Mouse (Mus musculus) kidney, postnatal 0 days (tissue): ENCODE results near the gene Agfg2. TPM values are rescaled to one million over a fixed set of nuclear protein-coding genes. Genes with fewer than 3 reads are reported as not detected.
A peak's percentile ranks its signal among the peaks of the same experiment; 100 is the strongest.
"Not testable (repeated sequence)": the region's sequence is repeated elsewhere in the genome, so short reads cannot be mapped to it uniquely, and the experiment has no call there.

Experiments
- ATAC-seq: fragments of 200-750 bp; cut with Nextera tagmentation; replicated peaks from 2 replicates; pipeline ENCODE4 v1.8.0; 2017; ENCODE audit warnings: low read depth, moderate number of reproducible peaks, moderate TSS enrichment, moderate library complexity; ENCODE audit not compliant: low FRiP score
- DNase-seq: peaks from one replicate; pipeline ENCODE4 v3.0.0-alpha.2; 2016; ENCODE audit warnings: low spot score
- H3K27ac ChIP-seq: fragments of 300-500 bp; sonication (generic); 2 replicates; pipeline ENCODE4 v1.5.1; 2014; ENCODE audit warnings: mild to moderate bottlenecking
- H3K27me3 ChIP-seq: fragments of 300-500 bp; sonication (generic); 2 replicates; pipeline ENCODE4 v1.6.1; 2014; ENCODE audit warnings: low read length, mixed read lengths; ENCODE audit not compliant: insufficient read depth
- H3K36me3 ChIP-seq: fragments of 300-500 bp; sonication (generic); 2 replicates; pipeline ENCODE4 v1.6.1; 2014; ENCODE audit warnings: low read length, mixed read lengths; ENCODE audit not compliant: insufficient read depth
- H3K4me1 ChIP-seq: fragments of 300-500 bp; sonication (generic); replicated peaks from 2 replicates; pipeline ENCODE4 v1.6.1; 2014; ENCODE audit warnings: antibody characterized with exemption, low read length, mixed read lengths; ENCODE audit not compliant: insufficient read depth
- H3K4me2 ChIP-seq: fragments of 300-500 bp; sonication (generic); 2 replicates; pipeline ENCODE4 v1.6.1; 2014; ENCODE audit warnings: mild to moderate bottlenecking, low read length, moderate library complexity, mixed read lengths
- H3K4me3 ChIP-seq: fragments of 300-500 bp; sonication (generic); replicated peaks from 2 replicates; pipeline ENCODE4 v1.5.1; 2014; ENCODE audit warnings: low read depth, low read length
- H3K9ac ChIP-seq: fragments of 300-500 bp; sonication (generic); 2 replicates; pipeline ENCODE4 v1.6.1; 2014; ENCODE audit warnings: low read depth, low read length
- H3K9me3 ChIP-seq: fragments of 300-500 bp; sonication (generic); replicated peaks from 2 replicates; pipeline ENCODE4 v1.6.1; 2016; ENCODE audit warnings: low read length, inconsistent platforms, mixed read lengths
- CTCF ChIP-seq: IDR thresholded peaks from 2 replicates; pipeline ENCODE4 v1.5.1; 2016; ENCODE audit warnings: antibody characterized with exemption, low read depth, mild to moderate bottlenecking, moderate library complexity
- WGBS: fragments of 180-500 bp; shearing (Covaris S2); extraction: QIAGEN DNeasy Blood & Tissue Kit; methylation state at CpG from one replicate; pipeline ENCODE4 v1.1.7; 2014; 5-methylcytosine and 5-hydroxymethylcytosine counted together
- polyA plus RNA-seq: library from polyadenylated mRNA; unstranded; fragments of >200 nt; fragmentation: Nextera tagmentation; extraction: Ambion mirVana; gene quantifications from 2 replicates; pipeline ENCODE4 v1.2.1, GENCODE M21; 2015

Agfg2 gene
- 20.8 and 21.2 TPM in 2 replicates for polyA plus RNA-seq

DNA sequence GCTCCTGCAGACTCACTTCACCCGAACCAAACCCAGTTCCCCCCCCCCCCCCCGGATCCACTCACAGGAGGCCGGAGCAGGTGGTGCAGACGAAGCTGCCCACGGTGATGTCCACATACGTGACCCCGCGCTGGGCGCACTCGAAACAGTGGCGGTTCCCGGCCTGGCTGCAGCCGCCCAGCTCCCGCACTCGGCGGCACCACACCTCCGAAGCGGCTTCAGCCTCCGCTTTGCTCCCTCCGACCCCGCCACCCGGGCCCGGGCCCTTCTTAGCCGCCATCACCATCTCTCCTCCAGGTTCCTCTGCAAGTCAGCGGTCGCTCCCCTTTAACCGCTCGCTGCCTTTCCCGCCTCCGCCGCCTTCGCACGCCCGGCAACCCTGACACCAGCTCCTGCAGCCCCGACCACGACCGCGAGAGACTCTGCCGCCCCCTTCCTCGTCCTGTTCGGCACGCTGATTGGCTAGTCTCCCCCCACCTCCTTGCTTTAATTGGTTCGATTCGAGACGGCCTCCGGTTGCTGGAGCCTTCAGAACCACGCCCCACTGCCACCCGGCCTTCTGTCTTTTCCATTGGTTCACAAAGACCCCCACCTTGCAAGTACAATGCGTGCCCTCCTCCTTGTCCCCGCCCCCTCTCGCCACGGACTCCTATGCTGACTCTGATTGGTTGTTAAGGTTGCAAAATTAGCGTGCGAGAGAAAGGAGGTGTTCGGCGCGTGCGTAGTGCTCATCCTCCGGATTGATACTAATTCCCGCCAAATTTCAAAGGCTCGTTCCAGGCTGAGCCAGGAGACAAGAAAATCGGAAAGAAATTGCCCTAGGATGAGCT lies at the start of gene Agfg2:
Agfg2 (minus strand) TSS at position 433 of the 830 bp plus-strand sequence.
- H3K4me1 ChIP-seq: peaks cover 5% of the 10 kb centered on the region; the same call in 1 of the 2 replicates
- WGBS: under 1% methylated on average over 61 of the region's 62 CpGs
- peak within 1 kb of the TSS; percentile 67 for H3K9ac ChIP-seq
- 0 out of 2 replicates have a peak, but pooled peaks have one; percentile 32 for TF ChIP-seq CTCF
- H3K36me3 ChIP-seq: no peaks in the 10 kb centered on the region
- DNase-seq (peak; percentile 100), ATAC-seq (peak; percentile 98)
- H3K27me3 ChIP-seq: no peaks in the 10 kb centered on the region
- peak within 1 kb of the TSS; percentile 61 for H3K4me3 ChIP-seq
- H3K4me2 ChIP-seq: peak within 1 kb of the TSS; percentile 93
- H3K9me3 ChIP-seq: no peaks in the 10 kb centered on the region
- H3K27ac ChIP-seq: peak within 1 kb of the TSS; percentile 73

GRCm38 (mm10) chr5:137733638-137734288 lies 49.2 kb upstream of the Agfg2 start:
- Histone ChIP-seq H3K27ac (no peak overlapping the region), H3K4me3 (no peak overlapping the region), H3K4me1 (no peaks in the 10 kb centered on the region), H3K27me3 (no peaks in the 10 kb centered on the region), H3K36me3 (no peaks in the 10 kb centered on the region), H3K9me3 (no peaks in the 10 kb centered on the region), H3K9ac (no peak overlapping the region), H3K4me2 (no peak overlapping the region)
- no peak for TF ChIP-seq CTCF
- DNase-seq (no peak), ATAC-seq (no peak)
- WGBS: 89% methylated on average over 12 of the region's 12 CpGs

- TF ChIP-seq CTCF: peak; percentile 15; the same call in 1 of the 2 replicates
- Histone ChIP-seq H3K4me3 (no peak overlapping the region), H3K36me3 (no peaks in the 10 kb centered on the region)
These were observed 42.2 kb upstream of the Agfg2 start for GRCm38 (mm10) chr5:137726767-137727166.

DNA sequence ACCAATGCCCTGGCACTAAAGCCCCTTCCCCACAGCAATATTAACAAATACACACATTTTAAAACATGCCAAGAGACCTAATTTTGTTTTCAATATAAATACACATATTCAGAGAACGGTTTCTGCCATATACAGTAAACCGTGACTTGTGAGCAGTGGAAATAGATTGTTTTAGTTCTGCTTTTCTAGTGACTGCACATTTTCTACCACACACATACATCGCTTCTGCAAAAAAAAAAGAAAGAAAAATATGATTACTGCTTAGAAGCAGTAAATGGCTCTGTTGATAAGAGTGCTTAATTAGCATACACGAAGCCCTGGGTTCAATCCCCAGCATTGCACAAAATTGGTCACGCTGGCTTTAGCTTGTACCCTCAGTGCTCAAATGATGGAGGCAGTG lies 39.3 kb upstream of the Agfg2 start:
- Histone ChIP-seq H3K4me1 (no peaks in the 10 kb centered on the region), H3K36me3 (no peaks in the 10 kb centered on the region), H3K4me2 (no peak overlapping the region), H3K27me3 (peaks cover 5% of the 10 kb centered on the region; the same call in 1 of the 2 replicates), H3K27ac (no peak overlapping the region), H3K4me3 (no peak overlapping the region), H3K9ac (no peak overlapping the region), H3K9me3 (no peaks in the 10 kb centered on the region)
- 79% methylated on average over 5 of the region's 5 CpGs for WGBS
- ATAC-seq (no peak), DNase-seq (no peak)
- no peak for TF ChIP-seq CTCF

More at GRCm38 (mm10) chr5:137726767-137727166, 42.2 kb upstream of the Agfg2 start:
- 69% methylated on average over 6 of the region's 6 CpGs for WGBS
- H3K9me3 ChIP-seq: no peaks in the 10 kb centered on the region
- H3K27ac ChIP-seq: no peak overlapping the region
- peaks cover 5% of the 10 kb centered on the region; the same call in 1 of the 2 replicates for H3K27me3 ChIP-seq
- H3K9ac ChIP-seq: no peak overlapping the region
- H3K4me1 ChIP-seq: no peaks in the 10 kb centered on the region
- no peak overlapping the region for H3K4me2 ChIP-seq
- DNase-seq (no peak), ATAC-seq (no peak)

- not testable (repeated sequence) for H3K36me3 ChIP-seq, H3K4me1 ChIP-seq, DNase-seq, H3K27me3 ChIP-seq, H3K27ac ChIP-seq, H3K4me3 ChIP-seq, H3K9me3 ChIP-seq, H3K9ac ChIP-seq
- WGBS: 9% methylated on average over 9 of the region's 16 CpGs
- H3K4me2 ChIP-seq: peak overlapping the region; percentile 40
- ATAC-seq: 0 out of 2 replicates have a peak, but pooled peaks have one; percentile 21
These were observed 36.1 kb upstream of the Agfg2 start for GRCm38 (mm10) chr5:137720558-137721164.

DNA sequence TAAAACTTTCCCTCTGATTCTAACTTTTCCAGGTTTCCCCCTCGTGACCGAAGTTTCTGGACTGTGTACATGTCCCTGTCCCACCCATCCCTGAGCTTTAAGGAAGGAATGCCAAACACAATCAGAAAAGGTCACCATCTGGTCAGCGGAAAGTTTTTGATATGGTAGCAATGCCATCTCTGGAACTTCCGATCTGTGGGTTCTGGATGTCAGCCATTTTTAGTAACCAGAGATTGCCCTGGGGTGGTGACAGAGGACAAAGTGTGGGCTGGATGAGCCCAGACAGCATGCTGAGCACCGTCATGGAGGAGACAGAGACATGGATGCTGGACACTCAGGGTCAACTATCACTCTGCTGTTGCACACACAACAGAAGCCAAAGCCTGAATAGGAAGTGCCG lies 34.6 kb upstream of the Agfg2 start:
- H3K36me3 ChIP-seq: no peaks in the 10 kb centered on the region
- no peak for ATAC-seq
- no peak for DNase-seq
- H3K9me3 ChIP-seq: no peaks in the 10 kb centered on the region
- H3K9ac ChIP-seq: no peak overlapping the region
- no peaks in the 10 kb centered on the region for H3K4me1 ChIP-seq
- WGBS: 62% methylated on average over 6 of the region's 6 CpGs
- TF ChIP-seq CTCF: no peak
- H3K4me3 ChIP-seq: no peak overlapping the region
- peaks cover 5% of the 10 kb centered on the region; the same call in 1 of the 2 replicates for H3K27me3 ChIP-seq
- no peak overlapping the region for H3K27ac ChIP-seq
- no peak overlapping the region for H3K4me2 ChIP-seq
